Mouse (Mus musculus): ENCODE measurements at regions not wholly inside any gene's neighbourhood (a gene's known extent, or its start where the extent isn't known, plus 50 kb on each side); places are given as distances from the start of the nearest gene placed in this dataset.

GRCm38 (mm10) chr11:114251614-114252013 is 184.8 kb upstream of the Sdk2 start:
- TF ChIP-seq CTCF (IDR thresholded peaks at IDR 0.05) (peak; percentile 44), POLR2A (IDR thresholded peaks at IDR 0.05; ENCODE audit: insufficient read depth, low read depth, low read length) (no peak), EP300 (IDR thresholded peaks at IDR 0.05; ENCODE audit: insufficient read depth, low read depth, low read length) (no peak)

All from heart, adult 2 months (tissue).